In the genomic region with DNA sequence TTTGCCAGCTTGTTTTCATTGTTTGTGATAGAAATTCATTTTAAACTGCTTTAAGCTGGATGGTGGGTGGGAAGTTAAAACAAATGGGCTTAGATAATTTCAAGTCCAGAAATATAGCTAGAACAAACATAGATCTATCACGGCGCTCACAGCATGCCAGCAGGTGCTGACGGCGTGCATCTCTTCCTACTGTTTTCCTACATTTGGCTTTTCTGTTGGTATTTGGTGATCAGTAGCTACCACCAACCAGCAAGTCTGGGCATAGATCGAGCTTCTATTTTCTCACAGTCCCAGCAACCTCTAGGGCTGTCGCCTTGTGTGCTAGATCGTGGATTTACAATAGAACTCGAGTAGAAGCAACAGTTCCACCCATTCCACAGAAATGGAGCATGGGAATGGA, we compare ENCODE assay signal across 21 mouse cellular contexts.
DNase-seq lines count a peak whose midpoint lies in the region.
"Had no signal": no experiment of that assay in that cellular context is flagged by ENCODE, and none has a peak within 500 bp of the region (broad histone marks: within the 10 kb centered on the region; RNA-seq: fewer than 3 reads in every experiment).

No protein-coding gene starts in this region.

- intact Hi-C loops in heart, postnatal 36 days (cut with DNase I): no loop called here
- intact Hi-C loops in left cerebral cortex, postnatal 36 days (cut with DNase I): no loop called here
- intact Hi-C loops in left cerebral cortex, postnatal 10 days (cut with DNase I): loop anchor here (5.0 kb wide), 1 partner anchor 291 kb away; the partner anchor contains the start of gene Zeb2

- peak; percentile 65 for DNase-seq in heart, adult 11 months
- no peak for DNase-seq in heart, postnatal 36 days
- peak; percentile 9 to 14 for DNase-seq in left cerebral cortex, postnatal 36 days (ENCODE audit: low spot score in 2 of 2)
- DNase-seq in left cerebral cortex, postnatal 10 days (ENCODE audit: extremely low spot score in 1 of 2, low spot score in 2 of 2): no peak
- peak; percentile 29 to 37 for DNase-seq in layer of hippocampus, adult 8-10 months (ENCODE audit: low spot score in 2 of 2)
- peak; percentile 39 for DNase-seq in telencephalon, adult 2 months (ENCODE audit: low read depth, low spot score)
- DNase-seq in B cell, adult 2 months: no peak
- DNase-seq: adrenal gland, postnatal 14 days; cerebellum, adult 11-12 months; cerebellum, adult 9-11 months; embryo, embryonic 11 days; gastrocnemius, postnatal 10 days; heart, postnatal 14 days; kidney, adult 18-20 months; kidney, postnatal 25 days; liver, embryonic 13.5 days; lung, adult 18-20 months; midbrain, embryonic 14.5 days; retina, postnatal 1 day; thymus, adult 18-20 months; thymus, postnatal 36 days had no signal

Comparison
In these comparisons a context has a peak if more than half of its experiments do, and no peak if none do; other contexts are left out.
1. DNase-seq: peak in heart, adult 11 months (single experiment), left cerebral cortex, postnatal 36 days (2 of 2), layer of hippocampus, adult 8-10 months (2 of 2) and telencephalon, adult 2 months (single experiment); none in heart, postnatal 36 days (0 of 2), left cerebral cortex, postnatal 10 days (0 of 2) and B cell, adult 2 months (0 of 2).